Mouse (Mus musculus) limb, embryonic 14.5 days (tissue): ENCODE results near the gene Mfsd12. TPM values are rescaled to one million over a fixed set of nuclear protein-coding genes. Genes with fewer than 3 reads are reported as not detected.

Experiments
- ATAC-seq: fragments of 200-750 bp; cut with Nextera tagmentation; 2 replicates; pipeline ENCODE4 v1.8.0; 2017; ENCODE audit warnings: low read depth, moderate number of reproducible peaks, moderate TSS enrichment; ENCODE audit not compliant: low FRiP score
- DNase-seq: peaks from one replicate; pipeline ENCODE4 v3.0.0-alpha.2; 2015; ENCODE audit warnings: low spot score
- H3K27ac ChIP-seq: fragments of 300-500 bp; sonication (generic); replicated peaks from 2 replicates; pipeline ENCODE4 v1.5.1; 2014; ENCODE audit warnings: low read depth, mild to moderate bottlenecking, low read length, moderate library complexity, mixed read lengths
- H3K27me3 ChIP-seq: fragments of 300-500 bp; sonication (generic); 2 replicates; pipeline ENCODE4 v1.6.1; 2014; ENCODE audit warnings: low read length, mixed read lengths; ENCODE audit not compliant: control insufficient read depth, insufficient read depth
- H3K36me3 ChIP-seq: fragments of 300-500 bp; sonication (generic); 2 replicates; pipeline ENCODE4 v1.6.1; 2014; ENCODE audit warnings: mild to moderate bottlenecking, low read length, moderate library complexity, mixed read lengths; ENCODE audit not compliant: control insufficient read depth, insufficient read depth
- H3K4me1 ChIP-seq: fragments of 300-500 bp; sonication (generic); 2 replicates; pipeline ENCODE4 v1.6.1; 2014; ENCODE audit warnings: antibody characterized with exemption, low read length, mixed read lengths; ENCODE audit not compliant: control insufficient read depth, insufficient read depth
- H3K4me2 ChIP-seq: fragments of 300-500 bp; sonication (generic); replicated peaks from 2 replicates; pipeline ENCODE4 v1.6.1; 2014; ENCODE audit warnings: low read depth, mild to moderate bottlenecking, low read length, moderate library complexity; ENCODE audit not compliant: severe bottlenecking
- H3K4me3 ChIP-seq: fragments of 300-500 bp; sonication (generic); replicated peaks from 2 replicates; pipeline ENCODE4 v1.5.1; 2014; ENCODE audit warnings: low read length
- H3K9ac ChIP-seq: fragments of 300-500 bp; sonication (generic); 2 replicates; pipeline ENCODE4 v1.6.1; 2014; ENCODE audit warnings: mild to moderate bottlenecking, low read depth, low read length, moderate library complexity; ENCODE audit not compliant: severe bottlenecking
- H3K9me3 ChIP-seq: fragments of 300-500 bp; sonication (generic); 2 replicates; pipeline ENCODE4 v1.6.1; 2016; ENCODE audit warnings: low read length; ENCODE audit not compliant: control insufficient read depth
- POLR2A ChIP-seq: fragments of 200-500 bp; IDR thresholded peaks from 2 replicates; pipeline ENCODE4 v1.8.0; 2012; ENCODE audit warnings: inconsistent platforms, mild to moderate bottlenecking, moderate library complexity, borderline replicate concordance; ENCODE audit not compliant: insufficient read depth, insufficient read length; ENCODE audit errors: extremely low read depth
- WGBS: fragments of 180-500 bp; shearing (Covaris S2); extraction: QIAGEN DNeasy Blood & Tissue Kit; methylation state at CpG from one replicate; pipeline ENCODE4 v1.1.7; 2014; 5-methylcytosine and 5-hydroxymethylcytosine counted together
- polyA plus RNA-seq, 2 experiments: library from polyadenylated mRNA; depleted of rRNA in 1 of 2; stranded (reverse) in 1 of 2; unstranded in 1 of 2; fragments of >200 nt; fragmentation: Nextera tagmentation in 1 of 2; extraction: Ambion mirVana in 1 of 2; gene quantifications; 2 replicates each; pipeline versions ENCODE4 v1.2.1 to v1.2.3; 2012 to 2014

Gene Mfsd12
- polyA plus RNA-seq, 2 experiments, result 6.8 to 12.0 TPM

DNA sequence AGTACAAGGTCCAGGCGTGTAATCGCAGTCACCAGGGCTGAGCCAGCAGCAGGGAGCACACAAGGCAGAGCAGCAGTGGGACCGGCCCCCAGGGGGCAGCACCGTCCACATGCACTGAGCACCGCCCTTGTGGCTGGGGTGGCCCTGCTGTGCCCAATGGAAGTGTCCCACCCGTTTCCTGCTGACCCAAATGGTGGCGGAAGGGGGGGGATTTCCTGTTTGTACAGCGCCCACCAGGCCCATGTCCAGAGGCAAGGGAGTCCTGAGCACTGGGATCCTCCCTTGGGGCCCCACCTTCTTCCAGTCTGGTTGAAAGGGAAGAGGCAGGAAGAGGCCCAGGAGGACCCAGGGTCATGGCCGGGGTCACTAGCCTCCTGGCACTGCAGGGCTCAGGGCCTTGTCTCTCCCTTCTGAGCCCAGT, 51.6 kb downstream of the Mfsd12 start:
- WGBS, result 11% methylated on average over 8 of the region's 9 CpGs
- H3K27ac ChIP-seq, result no peak overlapping the region
- H3K4me3 ChIP-seq, result no peak overlapping the region
- TF ChIP-seq POLR2A, result no peak
- DNase-seq, result peak; percentile 65
- no peak overlapping the region for H3K9ac ChIP-seq
- 0 out of 2 replicates have a peak, but pooled peaks have one; percentile 13 for ATAC-seq
- H3K4me1 ChIP-seq, result peaks cover 58% of the 10 kb centered on the region
- no peaks in the 10 kb centered on the region for H3K27me3 ChIP-seq
- H3K4me2 ChIP-seq, result no peak overlapping the region
- H3K36me3 ChIP-seq, result peaks cover 68% of the 10 kb centered on the region
- no peaks in the 10 kb centered on the region for H3K9me3 ChIP-seq

DNA sequence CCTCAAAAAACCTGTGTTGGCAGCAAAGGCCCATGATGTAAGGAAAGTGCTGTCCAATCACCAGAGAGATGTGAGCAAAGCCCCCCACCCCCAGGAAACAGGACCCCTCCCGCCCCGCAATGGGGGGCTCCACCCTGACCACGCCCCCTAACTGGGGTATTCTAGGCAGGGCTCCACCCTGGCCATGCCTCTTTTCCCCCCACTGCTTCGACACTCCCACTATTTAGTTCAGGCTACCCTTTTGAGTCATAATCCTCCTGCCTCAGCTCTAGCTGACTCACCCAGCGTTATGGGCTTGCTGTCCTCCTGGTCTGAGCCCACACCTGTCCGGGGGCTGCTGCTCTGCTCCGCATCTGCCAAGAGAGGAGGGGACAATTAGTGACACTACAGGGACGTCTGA, 52.0 kb downstream of the Mfsd12 start:
- H3K27ac ChIP-seq, result no peak overlapping the region
- WGBS, result 23% methylated on average over 8 of the region's 8 CpGs
- H3K4me1 ChIP-seq, result peaks cover 59% of the 10 kb centered on the region

DNA sequence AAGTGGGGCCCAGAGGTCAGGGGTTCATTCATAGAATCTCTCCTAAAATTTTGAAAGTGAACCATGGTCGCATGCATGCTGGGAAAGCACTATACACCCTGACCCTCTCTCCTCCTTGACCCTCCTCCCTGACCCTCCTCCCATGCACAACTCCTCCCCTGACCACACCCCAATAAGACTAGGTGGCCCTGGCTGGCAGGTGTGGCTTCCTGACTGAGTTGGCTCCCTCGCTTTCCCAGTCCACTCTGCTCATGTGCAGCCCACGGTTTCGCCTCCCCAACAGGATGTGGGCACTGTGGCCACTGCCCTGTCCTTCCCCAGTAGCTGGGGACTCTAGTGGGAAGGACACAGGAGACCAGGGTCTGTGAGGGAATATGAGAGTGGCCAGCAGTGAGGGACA, 53.1 kb downstream of the Mfsd12 start:
- Histone ChIP-seq H3K9ac (no peak overlapping the region), H3K9me3 (no peaks in the 10 kb centered on the region), H3K27ac (no peak overlapping the region; the same call in 1 of the 2 replicates), H3K4me3 (no peak overlapping the region), H3K27me3 (no peaks in the 10 kb centered on the region), H3K36me3 (peaks cover 62% of the 10 kb centered on the region), H3K4me2 (no peak overlapping the region), H3K4me1 (peaks cover 65% of the 10 kb centered on the region)
- 58% methylated on average over 4 of the region's 4 CpGs for WGBS
- TF ChIP-seq POLR2A, result no peak
- no peak for DNase-seq
- no peak for ATAC-seq

More for the DNA sequence above, 52.0 kb downstream of the Mfsd12 start:
- peak; percentile 4; the same call in 1 of the 2 replicates for ATAC-seq
- no peaks in the 10 kb centered on the region for H3K9me3 ChIP-seq
- no peak overlapping the region for H3K9ac ChIP-seq
- no peak for DNase-seq
- peaks cover 63% of the 10 kb centered on the region for H3K36me3 ChIP-seq
- no peak for TF ChIP-seq POLR2A
- no peak overlapping the region for H3K4me3 ChIP-seq
- H3K27me3 ChIP-seq, result no peaks in the 10 kb centered on the region
- H3K4me2 ChIP-seq, result no peak overlapping the region

DNA sequence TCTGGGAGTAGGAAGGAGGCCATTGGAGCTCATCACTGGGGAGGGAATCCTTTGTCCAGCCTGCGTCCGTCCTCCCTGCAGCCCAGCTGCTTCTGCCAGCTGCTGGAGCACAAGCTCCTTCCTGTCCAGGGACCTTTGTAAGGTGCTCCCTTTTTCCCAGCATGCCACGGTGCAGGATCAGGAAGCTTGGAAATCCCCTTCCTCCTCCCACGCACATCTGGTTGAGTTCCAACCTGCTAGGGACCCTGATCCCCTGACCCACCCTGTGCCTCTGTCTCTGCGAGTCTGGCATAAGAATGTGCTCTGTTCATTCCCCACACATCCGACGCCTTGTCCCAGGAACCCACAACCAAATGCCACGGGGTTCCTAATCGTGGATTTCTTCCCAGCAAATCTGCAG, 53.7 kb downstream of the Mfsd12 start:
- Histone ChIP-seq H3K27me3 (no peaks in the 10 kb centered on the region), H3K4me2 (peak overlapping the region; percentile 7; the same call in 1 of the 2 replicates), H3K4me1 (peaks cover 71% of the 10 kb centered on the region), H3K36me3 (peaks cover 58% of the 10 kb centered on the region), H3K9ac (no peak overlapping the region), H3K9me3 (no peaks in the 10 kb centered on the region), H3K27ac (peak overlapping the region; percentile 63), H3K4me3 (no peak overlapping the region)
- ATAC-seq, result no peak
- TF ChIP-seq POLR2A, result no peak
- 70% methylated on average over 9 of the region's 9 CpGs for WGBS
- DNase-seq, result no peak

DNA sequence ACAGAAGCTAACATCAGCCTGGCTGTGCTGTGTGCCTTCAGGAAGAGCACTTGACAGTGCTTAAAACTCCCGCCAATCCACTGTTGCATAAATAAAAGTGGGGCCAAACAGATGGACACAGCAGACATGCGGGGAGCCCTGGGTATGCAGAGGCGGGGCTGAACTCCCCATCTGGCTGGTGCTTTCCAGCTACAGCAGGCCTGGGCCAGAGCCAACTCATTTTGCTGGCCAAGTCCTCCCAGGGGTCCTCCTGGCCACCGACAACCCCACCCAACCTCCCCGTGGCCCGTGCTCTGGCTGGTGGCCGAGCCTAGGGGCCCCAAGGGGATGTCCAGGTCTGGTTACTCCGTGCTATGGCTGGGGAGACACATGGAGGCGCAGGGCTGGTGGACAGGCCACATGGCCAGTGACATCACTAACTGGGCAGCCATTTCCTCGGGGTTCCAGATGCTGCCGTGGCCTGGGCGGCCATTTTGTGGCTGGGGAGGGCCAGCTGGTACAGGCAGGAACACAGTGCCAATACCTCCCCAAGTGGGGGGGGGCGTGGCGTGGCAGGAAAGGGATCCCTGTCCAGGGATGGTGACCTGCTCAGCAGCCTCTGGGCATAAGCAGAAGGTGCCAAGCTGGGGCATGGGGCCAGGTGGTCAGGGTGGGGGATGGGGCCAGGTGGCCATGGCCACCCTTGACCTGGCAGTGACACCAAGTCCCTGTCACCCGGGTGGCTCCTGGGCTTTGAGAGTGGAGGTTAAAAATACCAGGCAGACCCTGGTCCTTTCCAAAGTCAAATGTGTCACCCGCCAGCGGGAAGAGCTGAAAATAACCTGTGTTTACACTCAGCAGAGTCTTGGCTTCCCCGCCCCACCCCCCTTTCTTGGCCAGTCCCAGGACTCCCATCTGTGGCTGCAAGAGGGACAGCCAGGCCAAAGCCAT, 54.4 kb downstream of the Mfsd12 start:
- ATAC-seq (no peak), DNase-seq (peak; percentile 55)
- H3K36me3 ChIP-seq, result peaks cover 51% of the 10 kb centered on the region
- no peak overlapping the region; the same call in 1 of the 2 replicates for H3K4me2 ChIP-seq
- peaks cover 77% of the 10 kb centered on the region for H3K4me1 ChIP-seq
- peak overlapping the region; percentile 63 for H3K27ac ChIP-seq
- WGBS, result 61% methylated on average over 17 of the region's 18 CpGs
- TF ChIP-seq POLR2A, result no peak
- no peak overlapping the region for H3K9ac ChIP-seq
- H3K27me3 ChIP-seq, result no peaks in the 10 kb centered on the region
- no peak overlapping the region for H3K4me3 ChIP-seq
- H3K9me3 ChIP-seq, result no peaks in the 10 kb centered on the region
